Mouse (Mus musculus): ENCODE results near the gene Ptgis. TPM values are rescaled to one million over a fixed set of nuclear protein-coding genes. Genes with fewer than 3 reads are reported as not detected.

Gene Ptgis
- polyA plus RNA-seq, 1 experiment from 2014 or later, result 30.5 TPM

- H3K4me3 ChIP-seq, result no peak overlapping the region
- no peak overlapping the region for H3K27ac ChIP-seq
- no peak for ATAC-seq (ENCODE audit: low FRiP score, low read depth)
- WGBS, result 88% methylated on average over 5 of the region's 5 CpGs
- 0 out of 2 replicates have a peak, but pooled peaks cover 8% of the 10 kb centered on the region for H3K9me3 ChIP-seq
- no peaks in the 10 kb centered on the region for H3K36me3 ChIP-seq
- peaks cover 30% of the 10 kb centered on the region for H3K4me1 ChIP-seq
- H3K27me3 ChIP-seq, result peaks cover 7% of the 10 kb centered on the region; the same call in 1 of the 2 replicates
- no peak overlapping the region for H3K4me2 ChIP-seq (replicated peaks)
- no peak overlapping the region for H3K9ac ChIP-seq
Observed at GRCm38 (mm10) chr2:167158780-167159179, 81.6 kb downstream of the Ptgis start.

- 41% methylated on average over 9 of the region's 9 CpGs for WGBS
- H3K4me1 ChIP-seq, result peaks cover 16% of the 10 kb centered on the region
- ATAC-seq (ENCODE audit: low FRiP score, low read depth), result no peak
- peaks cover 7% of the 10 kb centered on the region; the same call in 1 of the 2 replicates for H3K9me3 ChIP-seq
- no peaks in the 10 kb centered on the region for H3K36me3 ChIP-seq
- H3K27me3 ChIP-seq, result peaks cover 10% of the 10 kb centered on the region; the same call in 1 of the 2 replicates
- H3K27ac ChIP-seq, result no peak overlapping the region
- no peak overlapping the region for H3K4me3 ChIP-seq
- no peak overlapping the region for H3K9ac ChIP-seq
- H3K4me2 ChIP-seq (replicated peaks), result no peak overlapping the region
Observed at GRCm38 (mm10) chr2:167156118-167156715, 84.2 kb downstream of the Ptgis start.

- H3K4me1 ChIP-seq, result peaks cover 16% of the 10 kb centered on the region
- no peak overlapping the region for H3K27ac ChIP-seq
- 53% methylated on average over 4 of the region's 4 CpGs for WGBS
- peaks cover 10% of the 10 kb centered on the region; the same call in 1 of the 2 replicates for H3K27me3 ChIP-seq
- H3K4me2 ChIP-seq (replicated peaks), result no peak overlapping the region
- H3K36me3 ChIP-seq, result no peaks in the 10 kb centered on the region
- 0 out of 2 replicates have a peak, but pooled peaks have one; percentile 54 for ATAC-seq (ENCODE audit: low FRiP score, low read depth)
- peak overlapping the region; percentile 19; the same call in 1 of the 2 replicates for H3K9ac ChIP-seq
- peaks cover 5% of the 10 kb centered on the region; the same call in 1 of the 2 replicates for H3K9me3 ChIP-seq
- no peak overlapping the region for H3K4me3 ChIP-seq
Observed at GRCm38 (mm10) chr2:167155541-167155973, 84.8 kb downstream of the Ptgis start.

- Histone ChIP-seq H3K4me3 (no peak overlapping the region), H3K9ac (no peak overlapping the region), H3K4me1 (peaks cover 22% of the 10 kb centered on the region), H3K36me3 (no peaks in the 10 kb centered on the region), H3K27me3 (peaks cover 19% of the 10 kb centered on the region; the same call in 1 of the 2 replicates), H3K27ac (no peak overlapping the region), H3K9me3 (peaks cover 5% of the 10 kb centered on the region; the same call in 1 of the 2 replicates), H3K4me2 (replicated peaks) (no peak overlapping the region)
- WGBS, result 94% methylated on average over 6 of the region's 6 CpGs
- ATAC-seq (ENCODE audit: low FRiP score, low read depth), result no peak
Observed at GRCm38 (mm10) chr2:167150880-167151279, 89.5 kb downstream of the Ptgis start.

GRCm38 (mm10) chr2:167150135-167150534 lies 90.3 kb downstream of the Ptgis start:
- Histone ChIP-seq H3K27ac (no peak overlapping the region), H3K27me3 (peaks cover 20% of the 10 kb centered on the region; the same call in 1 of the 2 replicates), H3K9ac (no peak overlapping the region), H3K4me3 (no peak overlapping the region), H3K4me1 (peaks cover 14% of the 10 kb centered on the region), H3K9me3 (peaks cover 5% of the 10 kb centered on the region; the same call in 1 of the 2 replicates), H3K4me2 (replicated peaks) (no peak overlapping the region), H3K36me3 (no peaks in the 10 kb centered on the region)
- no peak for ATAC-seq (ENCODE audit: low FRiP score, low read depth)
- 94% methylated on average over 7 of the region's 7 CpGs for WGBS

GRCm38 (mm10) chr2:167149035-167149434 lies 91.4 kb downstream of the Ptgis start:
- no peak for ATAC-seq (ENCODE audit: low FRiP score, low read depth)
- no peak overlapping the region for H3K4me3 ChIP-seq
- no peak overlapping the region for H3K27ac ChIP-seq
- 89% methylated on average over 6 of the region's 6 CpGs for WGBS
- no peak overlapping the region for H3K9ac ChIP-seq
- no peaks in the 10 kb centered on the region for H3K36me3 ChIP-seq
- H3K9me3 ChIP-seq, result peaks cover 5% of the 10 kb centered on the region; the same call in 1 of the 2 replicates
- no peak overlapping the region for H3K4me2 ChIP-seq (replicated peaks)
- H3K4me1 ChIP-seq, result peaks cover 24% of the 10 kb centered on the region
- peaks cover 31% of the 10 kb centered on the region for H3K27me3 ChIP-seq

GRCm38 (mm10) chr2:167147708-167148107 lies 92.7 kb downstream of the Ptgis start:
- peaks cover 35% of the 10 kb centered on the region for H3K27me3 ChIP-seq
- H3K4me3 ChIP-seq, result no peak overlapping the region
- 76% methylated on average over 8 of the region's 8 CpGs for WGBS
- H3K9me3 ChIP-seq, result peaks cover 5% of the 10 kb centered on the region; the same call in 1 of the 2 replicates
- no peak for ATAC-seq (ENCODE audit: low FRiP score, low read depth)
- H3K4me1 ChIP-seq, result peaks cover 21% of the 10 kb centered on the region
- H3K9ac ChIP-seq, result no peak overlapping the region
- no peak overlapping the region for H3K27ac ChIP-seq
- no peak overlapping the region for H3K4me2 ChIP-seq (replicated peaks)
- no peaks in the 10 kb centered on the region for H3K36me3 ChIP-seq

GRCm38 (mm10) chr2:167145904-167146303 lies 94.5 kb downstream of the Ptgis start:
- no peak overlapping the region for H3K27ac ChIP-seq
- H3K9me3 ChIP-seq, result no peaks in the 10 kb centered on the region
- no peak overlapping the region for H3K4me3 ChIP-seq
- WGBS, result 65% methylated on average over 5 of the region's 5 CpGs
- H3K4me2 ChIP-seq (replicated peaks), result no peak overlapping the region
- no peak for ATAC-seq (ENCODE audit: low FRiP score, low read depth)
- H3K4me1 ChIP-seq, result peaks cover 21% of the 10 kb centered on the region; the same call in 1 of the 2 replicates
- H3K27me3 ChIP-seq, result peaks cover 35% of the 10 kb centered on the region
- H3K36me3 ChIP-seq, result no peaks in the 10 kb centered on the region
- no peak overlapping the region for H3K9ac ChIP-seq

GRCm38 (mm10) chr2:167144439-167145307 lies 95.7 kb downstream of the Ptgis start:
- peaks cover 35% of the 10 kb centered on the region for H3K27me3 ChIP-seq
- no peaks in the 10 kb centered on the region for H3K36me3 ChIP-seq
- ATAC-seq (ENCODE audit: low FRiP score, low read depth), result no peak
- H3K4me3 ChIP-seq, result no peak overlapping the region
- H3K27ac ChIP-seq, result no peak overlapping the region
- H3K4me2 ChIP-seq (replicated peaks), result no peak overlapping the region
- H3K9ac ChIP-seq, result 0 out of 2 replicates have a peak overlapping the region, but pooled peaks have one; percentile 45
- H3K4me1 ChIP-seq, result peaks cover 21% of the 10 kb centered on the region; the same call in 1 of the 2 replicates
- no peaks in the 10 kb centered on the region for H3K9me3 ChIP-seq
- 8% methylated on average over 14 of the region's 14 CpGs for WGBS

GRCm38 (mm10) chr2:167143914-167144313 lies 96.5 kb downstream of the Ptgis start:
- H3K9ac ChIP-seq, result no peak overlapping the region
- H3K4me2 ChIP-seq (replicated peaks), result no peak overlapping the region
- H3K9me3 ChIP-seq, result no peaks in the 10 kb centered on the region
- H3K27me3 ChIP-seq, result peaks cover 35% of the 10 kb centered on the region
- H3K27ac ChIP-seq, result no peak overlapping the region
- no peaks in the 10 kb centered on the region for H3K36me3 ChIP-seq
- ATAC-seq (ENCODE audit: low FRiP score, low read depth), result no peak
- H3K4me1 ChIP-seq, result peaks cover 21% of the 10 kb centered on the region; the same call in 1 of the 2 replicates
- no peak overlapping the region for H3K4me3 ChIP-seq
- WGBS, result 59% methylated on average over 2 of the region's 2 CpGs

- Histone ChIP-seq H3K9me3 (no peaks in the 10 kb centered on the region), H3K4me2 (replicated peaks) (no peak overlapping the region), H3K4me3 (no peak overlapping the region), H3K27me3 (peaks cover 35% of the 10 kb centered on the region), H3K9ac (no peak overlapping the region), H3K36me3 (no peaks in the 10 kb centered on the region), H3K4me1 (0 out of 2 replicates have a peak, but pooled peaks cover 21% of the 10 kb centered on the region), H3K27ac (no peak overlapping the region)
- no peak for ATAC-seq (ENCODE audit: low FRiP score, low read depth)
- WGBS, result 87% methylated on average over 3 of the region's 3 CpGs
Observed at GRCm38 (mm10) chr2:167142282-167142681, 98.1 kb downstream of the Ptgis start.

- Histone ChIP-seq H3K36me3 (no peaks in the 10 kb centered on the region), H3K9ac (no peak overlapping the region), H3K27me3 (peaks cover 35% of the 10 kb centered on the region), H3K4me2 (replicated peaks) (no peak overlapping the region), H3K9me3 (no peaks in the 10 kb centered on the region), H3K4me3 (no peak overlapping the region), H3K4me1 (0 out of 2 replicates have a peak, but pooled peaks cover 19% of the 10 kb centered on the region), H3K27ac (no peak overlapping the region)
- ATAC-seq (ENCODE audit: low FRiP score, low read depth), result no peak
- 84% methylated on average over 4 of the region's 4 CpGs for WGBS
Observed at GRCm38 (mm10) chr2:167141810-167142209, 98.6 kb downstream of the Ptgis start.
